Mouse (Mus musculus) olfactory bulb, adult 2 months (tissue): ENCODE measurements around the gene Clybl.

Experiments used
- CTCF ChIP-seq: fragments of 200-500 bp; IDR thresholded peaks from 2 replicates; pipeline ENCODE4 v1.5.1; 2012; ENCODE audit warnings: low read depth, mild to moderate bottlenecking, low read length, moderate library complexity; ENCODE audit not compliant: insufficient read depth
- POLR2A ChIP-seq: fragments of 200-500 bp; IDR thresholded peaks from 2 replicates; pipeline ENCODE4 v1.6.1; 2012; ENCODE audit warnings: mild to moderate bottlenecking, low read depth, low read length, moderate library complexity; ENCODE audit not compliant: insufficient read depth

GRCm38 (mm10) chr14:122401886-122402285 is 220.4 kb downstream of the Clybl start:
- TF ChIP-seq CTCF = no peak
- TF ChIP-seq POLR2A = no peak
